Mouse (Mus musculus) induced T-regulatory cell, adult 2 months (primary cell): Measurements from ENCODE around the gene Tlr6.

Source experiments
- DNase-seq: peaks from one replicate; pipeline ENCODE4 v3.0.0-alpha.2; 2012; ENCODE audit warnings: low read depth

Gene Tlr6

GRCm38 (mm10) chr5:64932215-64932614 lies 27.7 kb downstream of the Tlr6 start:
- DNase-seq, result peak; percentile 55

DNA sequence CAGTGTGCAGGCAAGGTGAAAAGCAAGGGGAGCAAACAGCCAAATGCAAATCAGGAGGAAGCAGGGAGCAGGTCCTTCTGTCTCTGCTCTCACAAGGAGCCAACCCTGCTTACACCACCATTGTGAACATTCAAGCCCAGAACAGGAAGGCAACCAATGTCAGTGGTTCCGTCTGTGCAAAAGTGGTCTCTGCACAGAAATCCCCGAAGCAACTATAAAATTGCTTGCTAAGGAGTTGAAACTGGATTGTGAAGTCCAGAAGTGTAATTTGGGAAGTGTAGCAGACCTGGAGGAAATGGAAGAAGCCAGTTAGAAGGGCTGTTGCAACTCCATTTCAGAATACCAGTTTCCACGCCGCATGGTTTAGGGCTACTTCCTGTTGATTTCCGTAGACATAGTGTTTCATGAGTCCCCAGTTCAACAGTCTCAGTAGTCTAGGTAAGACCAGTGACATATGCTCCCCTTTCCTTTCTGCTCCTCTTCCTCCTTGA lies 37.0 kb downstream of the Tlr6 start:
- DNase-seq, result peak; percentile 64

GRCm38 (mm10) chr5:64918616-64919597 lies 41.0 kb downstream of the Tlr6 start:
- DNase-seq, result peak; percentile 87

GRCm38 (mm10) chr5:64917721-64918120 lies 42.2 kb downstream of the Tlr6 start:
- peak; percentile 85 for DNase-seq

DNA sequence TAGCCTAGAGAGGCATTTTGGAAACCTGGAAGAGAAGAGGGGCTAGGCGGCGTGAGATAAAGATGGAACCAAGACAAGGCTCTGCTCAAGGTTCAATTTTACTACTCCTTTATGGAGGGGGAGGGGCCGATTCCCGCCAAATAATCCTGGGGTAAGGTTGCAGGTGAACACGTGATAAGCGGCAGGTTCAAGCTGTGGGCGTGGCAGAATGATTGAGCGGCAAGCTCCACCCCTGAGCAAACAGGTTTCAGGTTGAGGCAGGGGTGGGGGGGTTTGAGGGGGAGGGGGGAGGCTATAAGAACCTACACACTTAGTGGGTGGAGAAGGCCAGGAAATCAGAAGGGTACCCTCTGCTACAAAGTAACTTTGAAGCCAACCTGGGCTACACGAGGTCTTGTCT lies 42.7 kb downstream of the Tlr6 start:
- DNase-seq, result peak; percentile 59

DNA sequence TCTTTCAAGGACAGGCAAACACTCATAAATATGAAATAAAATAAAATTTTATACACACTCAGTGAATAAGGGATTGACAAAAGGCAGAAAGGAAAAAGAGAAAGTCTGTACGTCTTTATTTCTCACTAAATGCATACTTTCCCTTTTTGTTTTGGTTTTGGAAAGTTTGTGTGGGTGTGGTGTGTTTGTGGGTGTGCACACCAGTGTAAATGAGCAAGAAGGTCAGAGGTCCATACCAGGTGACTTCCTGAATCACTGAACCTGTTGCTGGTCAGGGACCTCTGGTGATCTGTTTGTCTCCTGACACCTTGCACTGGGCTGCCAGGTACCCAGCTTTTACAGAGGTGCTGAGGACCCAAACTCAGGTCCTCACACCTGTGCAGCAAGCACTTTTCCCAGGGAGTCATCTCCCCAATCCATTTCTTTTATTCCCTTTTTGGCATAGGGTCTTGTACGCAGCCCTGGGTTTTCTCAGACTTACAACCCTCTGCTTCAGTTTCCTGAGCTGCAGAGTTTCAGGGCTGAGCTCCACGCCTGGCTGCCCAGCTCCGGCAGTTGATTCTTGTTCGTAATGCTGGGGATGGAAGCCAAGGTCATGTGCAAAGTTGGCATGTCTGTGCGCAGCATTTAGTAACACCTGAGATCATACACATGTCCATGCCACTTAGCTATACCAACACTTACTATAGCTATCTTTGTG lies 51.2 kb downstream of the Tlr6 start:
- DNase-seq, result peak; percentile 54

- no peak for DNase-seq
Measured at GRCm38 (mm10) chr5:64907906-64908305, 52.0 kb downstream of the Tlr6 start.

DNA sequence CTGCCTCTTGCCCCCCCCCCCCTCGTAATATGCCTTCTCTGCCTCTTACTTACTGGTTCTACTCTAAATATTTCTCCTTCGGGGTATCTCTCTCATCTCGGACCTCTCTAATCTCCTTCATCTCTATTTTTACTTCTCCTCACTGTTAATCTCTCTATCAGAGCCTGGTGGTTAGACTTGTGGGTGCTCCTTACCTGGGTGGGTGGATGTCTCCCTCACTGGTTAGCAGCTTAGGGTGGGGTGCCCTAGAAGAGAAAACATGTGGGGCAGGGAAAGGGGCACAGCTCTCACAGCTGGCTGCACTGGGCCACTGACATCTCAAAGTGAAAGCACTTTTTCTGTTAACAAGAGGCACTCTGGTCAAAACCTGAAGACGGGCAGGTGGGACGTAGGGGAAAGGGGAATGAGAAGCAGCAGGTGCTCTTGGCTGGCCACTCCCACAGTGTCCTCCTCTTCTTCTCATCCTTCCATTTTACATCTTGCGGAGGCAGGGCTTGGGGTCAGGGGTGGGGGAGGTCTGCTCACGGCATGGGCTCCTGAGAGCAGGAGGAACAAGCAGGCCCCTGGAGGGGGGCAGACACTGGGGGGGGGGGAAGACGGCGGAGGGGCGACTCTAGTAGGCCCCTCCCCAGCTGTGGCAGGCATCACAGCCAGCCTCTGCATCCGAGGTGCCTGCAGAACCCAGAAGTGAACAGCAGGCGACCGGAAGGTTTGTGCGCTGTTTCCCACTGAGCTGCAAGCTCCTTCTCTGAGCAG lies 54.2 kb downstream of the Tlr6 start:
- DNase-seq, result peak; percentile 86
